Mouse (Mus musculus) heart, adult 2 months (tissue): ENCODE data around the gene Bdkrb1.

Source experiments
- CTCF ChIP-seq: fragments of 200-600 bp; IDR thresholded peaks from 2 replicates; pipeline ENCODE4 v1.8.1; 2022; ENCODE audit warnings: antibody characterized with exemption, mild to moderate bottlenecking, moderate library complexity
- POLR2A ChIP-seq: fragments of 200-500 bp; IDR thresholded peaks from 2 replicates; pipeline ENCODE4 v1.6.1; 2011; ENCODE audit warnings: mild to moderate bottlenecking, low read depth, low read length, control low read depth; ENCODE audit not compliant: insufficient read depth

- no peak for TF ChIP-seq CTCF
- no peak for TF ChIP-seq POLR2A
These were observed 10.5 kb upstream of the Bdkrb1 start for GRCm38 (mm10) chr12:105592361-105592761.
